ENCODE assay signal across 9 mouse cellular contexts in genomic region chr11:69124498-69124847, GRCm38 (mm10). TPM values are rescaled to one million over a fixed set of nuclear protein-coding genes. Genes with fewer than 3 reads are reported as not detected.
DNase-seq lines count a peak whose midpoint lies in the region; ATAC-seq and TF ChIP-seq lines count a peak whose summit lies in the region.
"Had no signal": no experiment of that assay in that cellular context is flagged by ENCODE, and none has a peak within 500 bp of the region (broad histone marks: within the 10 kb centered on the region; RNA-seq: fewer than 3 reads in every experiment).

No protein-coding gene starts in this region.

- peak overlapping the region; percentile 94 for H3K4me2 ChIP-seq in forebrain, embryonic 14.5 days (ENCODE audit: low read length)
- H3K4me2 ChIP-seq in intestine, embryonic 14.5 days (ENCODE audit: low read length), result peak overlapping the region; percentile 94
- H3K4me2 ChIP-seq in limb, embryonic 13.5 days (replicated peaks), result peak overlapping the region; percentile 92
- H3K4me2 ChIP-seq in midbrain, embryonic 15.5 days, result peak overlapping the region; percentile 88; the same call in 1 of the 2 replicates

- WGBS in heart, adult 2 months, result 0% methylated on average over 3 of the region's 3 CpGs
- under 1% methylated on average over 3 of the region's 3 CpGs for WGBS in forebrain, embryonic 14.5 days
- under 1% methylated on average over 3 of the region's 3 CpGs for WGBS in intestine, embryonic 14.5 days
- WGBS in limb, embryonic 13.5 days, result under 1% methylated on average over 3 of the region's 3 CpGs
- whole genome bisulfite sequencing in midbrain, embryonic 15.5 days, result under 1% methylated on average over 3 of the region's 3 CpGs

- H3K4me1 ChIP-seq in heart, adult 2 months (ENCODE audit: control insufficient read depth, insufficient read depth, low read length), result peaks cover 6% of the 10 kb centered on the region; the same call in 1 of the 2 replicates
- H3K4me1 ChIP-seq in forebrain, embryonic 14.5 days (ENCODE audit: control insufficient read depth, insufficient read depth, low read length), result peaks cover 13% of the 10 kb centered on the region; the same call in 1 of the 2 replicates
- peaks cover 23% of the 10 kb centered on the region for H3K4me1 ChIP-seq in intestine, embryonic 14.5 days (replicated peaks; ENCODE audit: control insufficient read depth, insufficient read depth, low read length)
- H3K4me1 ChIP-seq in limb, embryonic 13.5 days, result peaks cover 31% of the 10 kb centered on the region
- peaks cover 40% of the 10 kb centered on the region for H3K4me1 ChIP-seq in midbrain, embryonic 15.5 days

- intact Hi-C loops in heart, adult 2 months (cut with DNase I), result loop anchor here (1.0 to 5.0 kb wide), 3 partner anchors 61 to 157 kb away; partner anchors contain the start of gene Slc25a35
- intact Hi-C loops in heart, postnatal 25 days (cut with DNase I), result loop anchor here (1.0 kb wide), 1 partner anchor 83 kb away; no protein-coding TSS in a partner anchor

- H3K36me3 ChIP-seq in heart, adult 2 months (ENCODE audit: control insufficient read depth, insufficient read depth, low read length), result no peaks in the 10 kb centered on the region
- H3K36me3 ChIP-seq in forebrain, embryonic 14.5 days (ENCODE audit: control insufficient read depth, insufficient read depth, low read length), result no peaks in the 10 kb centered on the region
- no peaks in the 10 kb centered on the region for H3K36me3 ChIP-seq in intestine, embryonic 14.5 days (ENCODE audit: control insufficient read depth, insufficient read depth, low read length)
- no peaks in the 10 kb centered on the region for H3K36me3 ChIP-seq in limb, embryonic 13.5 days
- no peaks in the 10 kb centered on the region for H3K36me3 ChIP-seq in midbrain, embryonic 15.5 days (replicated peaks)

- no peaks in the 10 kb centered on the region for H3K27me3 ChIP-seq in heart, adult 2 months (ENCODE audit: control insufficient read depth, insufficient read depth, low read length)
- peaks cover 6% of the 10 kb centered on the region; the same call in 1 of the 2 replicates for H3K27me3 ChIP-seq in forebrain, embryonic 14.5 days (replicated peaks; ENCODE audit: control insufficient read depth, insufficient read depth, low read length)
- 0 out of 2 replicates have a peak, but pooled peaks cover 4% of the 10 kb centered on the region for H3K27me3 ChIP-seq in intestine, embryonic 14.5 days (replicated peaks; ENCODE audit: control insufficient read depth, insufficient read depth, low read length)
- peaks cover 12% of the 10 kb centered on the region; the same call in 1 of the 2 replicates for H3K27me3 ChIP-seq in limb, embryonic 13.5 days
- H3K27me3 ChIP-seq in midbrain, embryonic 15.5 days (replicated peaks), result peaks cover 11% of the 10 kb centered on the region

- TF ChIP-seq EP300 in heart, adult 2 months (IDR thresholded peaks at IDR 0.05; ENCODE audit: insufficient read depth, low read depth, low read length), result no peak

- peak; percentile 58 for ATAC-seq in forebrain, embryonic 14.5 days
- peak; percentile 65 for ATAC-seq in intestine, embryonic 14.5 days (replicated peaks; ENCODE audit: low FRiP score, low TSS enrichment, low read depth)
- ATAC-seq in limb, embryonic 13.5 days (ENCODE audit: low FRiP score, low read depth), result peak; percentile 64
- ATAC-seq in midbrain, embryonic 15.5 days (replicated peaks), result peak; percentile 62

- TF ChIP-seq CTCF in heart, adult 2 months (IDR thresholded peaks at IDR 0.05), result no peak

- no peaks in the 10 kb centered on the region for H3K79me2 ChIP-seq in heart, adult 2 months (replicated peaks; ENCODE audit: control insufficient read depth, insufficient read depth, low read length)

- H3K9me3 ChIP-seq in forebrain, embryonic 14.5 days (replicated peaks; ENCODE audit: control insufficient read depth, low read length), result no peaks in the 10 kb centered on the region
- H3K9me3 ChIP-seq in intestine, embryonic 14.5 days (ENCODE audit: control insufficient read depth, low read length), result no peaks in the 10 kb centered on the region
- H3K9me3 ChIP-seq in limb, embryonic 13.5 days, result no peaks in the 10 kb centered on the region
- H3K9me3 ChIP-seq in midbrain, embryonic 15.5 days, result no peaks in the 10 kb centered on the region

- H3K9ac ChIP-seq in heart, adult 2 months (ENCODE audit: low read depth, low read length), result no peak overlapping the region
- no peak overlapping the region for H3K9ac ChIP-seq in forebrain, embryonic 14.5 days (ENCODE audit: low read length)
- no peak overlapping the region for H3K9ac ChIP-seq in intestine, embryonic 14.5 days (ENCODE audit: low read length)
- no peak overlapping the region for H3K9ac ChIP-seq in limb, embryonic 13.5 days
- no peak overlapping the region for H3K9ac ChIP-seq in midbrain, embryonic 15.5 days

- no peak for TF ChIP-seq POLR2A in heart, adult 2 months (IDR thresholded peaks at IDR 0.05; ENCODE audit: insufficient read depth, low read depth, low read length)

- peak in 1 of 2 experiments; percentile 66 for DNase-seq in heart, adult 2 months
- DNase-seq in heart, postnatal 25 days (ENCODE audit: low spot score), result no peak
- DNase-seq in c-Kit-positive CD71-positive TER-119-positive erythroid progenitor cells, embryonic 14.5 days (ENCODE audit: low spot score), result peak; percentile 85
- DNase-seq in forebrain, embryonic 14.5 days (ENCODE audit: low spot score), result peak; percentile 93
- DNase-seq in intestine, embryonic 14.5 days (ENCODE audit: low spot score), result peak; percentile 83
- peak; percentile 77 for DNase-seq in testis, postnatal 10 days (ENCODE audit: low spot score)

- H3K4me3 ChIP-seq in heart, adult 2 months, result peak overlapping the region; percentile 61
- H3K4me3 ChIP-seq in forebrain, embryonic 14.5 days (ENCODE audit: low read depth, low read length), result peak overlapping the region; percentile 77
- H3K4me3 ChIP-seq in intestine, embryonic 14.5 days (ENCODE audit: low read depth, low read length), result peak overlapping the region; percentile 82
- peak overlapping the region; percentile 82 for H3K4me3 ChIP-seq in limb, embryonic 13.5 days
- H3K4me3 ChIP-seq in midbrain, embryonic 15.5 days, result peak overlapping the region; percentile 67; the same call in 1 of the 2 replicates

- H3K27ac ChIP-seq in heart, adult 2 months, result peak overlapping the region; percentile 82
- no peak overlapping the region for H3K27ac ChIP-seq in forebrain, embryonic 14.5 days (ENCODE audit: low read depth, low read length)
- H3K27ac ChIP-seq in intestine, embryonic 14.5 days (ENCODE audit: low read depth), result no peak overlapping the region
- H3K27ac ChIP-seq in limb, embryonic 13.5 days, result no peak overlapping the region
- H3K27ac ChIP-seq in midbrain, embryonic 15.5 days, result peak overlapping the region; percentile 81; the same call in 1 of the 2 replicates

RNA-seq across cellular contexts. Expression of gene Aloxe3, which starts 1.2 kb away (rescaled TPM):
- total RNA-seq in heart, adult 2 months (2021), result under 1 TPM; 0.05 to 0.07 TPM
- 0.16 TPM in 1 of 2 replicates, not detected in the other for polyA plus RNA-seq in heart, adult 2 months (2012; rRNA removed)
- not detected for total RNA-seq in heart, postnatal 25 days (2021)
- 0.94 and 2.1 TPM in 2 replicates for polyA plus RNA-seq in forebrain, embryonic 14.5 days (2014; fragmentation: Nextera tagmentation; extraction: Ambion mirVana)
- polyA plus RNA-seq in intestine, embryonic 14.5 days (2014; fragmentation: Nextera tagmentation; extraction: Ambion mirVana), result 0.18 and 0.71 TPM in 2 replicates
- 1.6 TPM in 2 replicates for polyA plus RNA-seq in limb, embryonic 13.5 days (2015; fragmentation: Nextera tagmentation; extraction: Ambion mirVana)
- polyA plus RNA-seq in midbrain, embryonic 15.5 days (2015; fragmentation: Nextera tagmentation; extraction: Ambion mirVana), result 6.3 and 8.0 TPM in 2 replicates
- total RNA-seq: liver, adult 2 months had no signal

RNA-seq across cellular contexts. Expression of gene 9130213A22Rik, which starts 2.1 kb away (rescaled TPM):
- total RNA-seq in heart, adult 2 months (2021), result under 1 TPM; 0.21 to 0.23 TPM
- polyA plus RNA-seq in heart, adult 2 months (2012; rRNA removed), result 0.82 and 1.00 TPM in 2 replicates
- total RNA-seq in heart, postnatal 25 days (2021), result under 1 TPM in 1 of 2 experiments, not detected in 1; 0.21 TPM
- 0.14 TPM in 2 replicates for polyA plus RNA-seq in forebrain, embryonic 14.5 days (2014; fragmentation: Nextera tagmentation; extraction: Ambion mirVana)
- 0.19 and 0.30 TPM in 2 replicates for polyA plus RNA-seq in intestine, embryonic 14.5 days (2014; fragmentation: Nextera tagmentation; extraction: Ambion mirVana)
- 0.52 and 0.55 TPM in 2 replicates for polyA plus RNA-seq in limb, embryonic 13.5 days (2015; fragmentation: Nextera tagmentation; extraction: Ambion mirVana)
- 0.24 and 0.27 TPM in 2 replicates for polyA plus RNA-seq in midbrain, embryonic 15.5 days (2015; fragmentation: Nextera tagmentation; extraction: Ambion mirVana)
- total RNA-seq: liver, adult 2 months had no signal

RNA-seq across cellular contexts. Expression of gene Hes7, which starts 4.3 kb away (rescaled TPM):
- total RNA-seq in heart, adult 2 months (2021), result under 1 TPM in 1 of 2 experiments, not detected in 1; 0.11 TPM
- 0.10 TPM in 1 of 2 replicates, not detected in the other for polyA plus RNA-seq in heart, adult 2 months (2012; rRNA removed)
- under 1 TPM in 1 of 2 experiments, not detected in 1; 0.14 TPM for total RNA-seq in heart, postnatal 25 days (2021)
- 0.23 and 0.24 TPM in 2 replicates for polyA plus RNA-seq in forebrain, embryonic 14.5 days (2014; fragmentation: Nextera tagmentation; extraction: Ambion mirVana)
- 0.28 and 0.32 TPM in 2 replicates for polyA plus RNA-seq in intestine, embryonic 14.5 days (2014; fragmentation: Nextera tagmentation; extraction: Ambion mirVana)
- polyA plus RNA-seq in limb, embryonic 13.5 days (2015; fragmentation: Nextera tagmentation; extraction: Ambion mirVana), result 0.74 and 1.2 TPM in 2 replicates
- 0.86 and 0.89 TPM in 2 replicates for polyA plus RNA-seq in midbrain, embryonic 15.5 days (2015; fragmentation: Nextera tagmentation; extraction: Ambion mirVana)
- total RNA-seq: liver, adult 2 months had no signal

RNA-seq across cellular contexts. Expression of gene Per1, which starts 29.5 kb away (rescaled TPM):
- total RNA-seq in heart, adult 2 months (2021), result 10 to 100 TPM; 44.4 to 79.8 TPM
- 18.0 and 36.4 TPM in 2 replicates for polyA plus RNA-seq in heart, adult 2 months (2012; rRNA removed)
- total RNA-seq in heart, postnatal 25 days (2021), result 10 to 100 TPM; 32.3 to 61.0 TPM
- 6.8 and 11.6 TPM in 2 replicates for polyA plus RNA-seq in forebrain, embryonic 14.5 days (2014; fragmentation: Nextera tagmentation; extraction: Ambion mirVana)
- polyA plus RNA-seq in intestine, embryonic 14.5 days (2014; fragmentation: Nextera tagmentation; extraction: Ambion mirVana), result 10.5 and 13.4 TPM in 2 replicates
- polyA plus RNA-seq in limb, embryonic 13.5 days (2015; fragmentation: Nextera tagmentation; extraction: Ambion mirVana), result 9.3 and 12.0 TPM in 2 replicates
- 11.3 and 12.3 TPM in 2 replicates for polyA plus RNA-seq in midbrain, embryonic 15.5 days (2015; fragmentation: Nextera tagmentation; extraction: Ambion mirVana)

RNA-seq across cellular contexts. Expression of gene Alox12b, which starts 32.3 kb away (rescaled TPM):
- total RNA-seq in heart, adult 2 months (2021), result not detected
- 0.04 TPM in 1 of 2 replicates, not detected in the other for polyA plus RNA-seq in heart, adult 2 months (2012; rRNA removed)
- not detected for total RNA-seq in heart, postnatal 25 days (2021)
- 0.15 TPM in 1 of 2 replicates, not detected in the other for polyA plus RNA-seq in forebrain, embryonic 14.5 days (2014; fragmentation: Nextera tagmentation; extraction: Ambion mirVana)
- polyA plus RNA-seq in intestine, embryonic 14.5 days (2014; fragmentation: Nextera tagmentation; extraction: Ambion mirVana), result 0.12 and 0.28 TPM in 2 replicates
- polyA plus RNA-seq in limb, embryonic 13.5 days (2015; fragmentation: Nextera tagmentation; extraction: Ambion mirVana), result 0.22 and 0.25 TPM in 2 replicates
- 0.28 and 0.41 TPM in 2 replicates for polyA plus RNA-seq in midbrain, embryonic 15.5 days (2015; fragmentation: Nextera tagmentation; extraction: Ambion mirVana)
- total RNA-seq: liver, adult 2 months had no signal
- polyA plus RNA-seq: liver, adult 2 months had no signal

Comparison
In these comparisons a context has a peak if more than half of its experiments do, and no peak if none do; other contexts are left out.
1. H3K27ac ChIP-seq: peak in heart, adult 2 months (single experiment) and midbrain, embryonic 15.5 days (single experiment); none in forebrain, embryonic 14.5 days (single experiment), intestine, embryonic 14.5 days (single experiment) and limb, embryonic 13.5 days (single experiment).
2. Peak in every context shown above with its lines, with median percentiles within 50 percentile points of each other: H3K4me3 ChIP-seq, ATAC-seq and H3K4me2 ChIP-seq.